Mouse (Mus musculus): ENCODE measurements around the gene Scamp4. TPM values are rescaled to one million over a fixed set of nuclear protein-coding genes. Genes with fewer than 3 reads are reported as not detected.

Scamp4 gene
- total and polyA plus RNA-seq, 3 experiments: 18.5 to 89.9 (median 33.2) TPM

GRCm38 (mm10) chr10:80623457-80624191, 21.0 kb downstream of the Scamp4 start (continued):
- TF ChIP-seq CHD2 (IDR thresholded peaks at IDR 0.05; ENCODE audit: low read length) (no peak; the same call in 1 of the 2 replicates), ZC3H11A (IDR thresholded peaks at IDR 0.05; ENCODE audit: low read depth, low read length) (no peak), MAZ (IDR thresholded peaks at IDR 0.05; ENCODE audit: low read depth, low read length) (peak; percentile 91; the same call in 1 of the 2 replicates), POLR2A (IDR thresholded peaks at IDR 0.05; ENCODE audit: low read depth, low read length) (0 out of 2 replicates have a peak, but pooled peaks have one; percentile 41), CTCF (conservative IDR thresholded peaks at IDR 0.05 in 1 of 2, IDR thresholded peaks at IDR 0.05 in 1 of 2; ENCODE audit: low read depth in 2 of 2, low read length in 2 of 2) (0 out of 4 replicates have a peak, but pooled peaks of 1 of the 2 experiments have one; percentile 13), POLR2AphosphoS2 (IDR thresholded peaks at IDR 0.05; ENCODE audit: low read depth, low read length) (peak; percentile 38; the same call in 1 of the 2 replicates), HCFC1 (IDR thresholded peaks at IDR 0.05; ENCODE audit: low read depth, low read length) (peak; percentile 52), MAX (IDR thresholded peaks at IDR 0.05; ENCODE audit: low read length) (no peak; the same call in 1 of the 2 replicates), ETS1 (conservative IDR thresholded peaks at IDR 0.05; ENCODE audit: low read depth, low read length) (no peak), MAFK (IDR thresholded peaks at IDR 0.05; ENCODE audit: insufficient replicate concordance, low read length) (no peak), RAD21 (IDR thresholded peaks at IDR 0.05; ENCODE audit: low read depth, low read length) (no peak), KAT2A (IDR thresholded peaks at IDR 0.05; ENCODE audit: insufficient replicate concordance, low read length) (no peak), USF2 (conservative IDR thresholded peaks at IDR 0.05; ENCODE audit: low read depth, low read length) (no peak), ZNF384 (IDR thresholded peaks at IDR 0.05; ENCODE audit: low read depth, low read length) (no peak), NRF1 (IDR thresholded peaks at IDR 0.05; ENCODE audit: low read depth, low read length) (peak; percentile 36; the same call in 1 of the 2 replicates), ZMIZ1 (IDR thresholded peaks at IDR 0.05; ENCODE audit: low read depth, low read length) (0 out of 2 replicates have a peak, but pooled peaks have one; percentile 0), GABPA (IDR thresholded peaks at IDR 0.05; ENCODE audit: insufficient replicate concordance, low read depth, low read length) (no peak), SMC3 (IDR thresholded peaks at IDR 0.05; ENCODE audit: low read depth, low read length) (no peak), TBP (conservative IDR thresholded peaks at IDR 0.05; ENCODE audit: low read depth, low read length) (no peak), E2F4 (IDR thresholded peaks at IDR 0.05; ENCODE audit: insufficient replicate concordance, low read depth, low read length) (no peak)

- in situ Hi-C loops (cut with MboI; ENCODE audit: low pct_ligation_motif_present, low pct_unique_long_range_greater_than_20kb, low sequenced_read_pairs): no loop called here
- dilution Hi-C loops (cut with MboI; ENCODE audit: extremely low pct_ligation_motif_present, extremely low pct_unique_long_range_greater_than_20kb, low sequenced_read_pairs): no loop called here
- Histone ChIP-seq H3K4me3 (replicated peaks in 1 of 3; ENCODE audit: low read depth in 2 of 3, low read length in 2 of 3, poor library complexity in 1 of 3) (no peak overlapping the region), H3K36me3 (replicated peaks in 1 of 2; ENCODE audit: control insufficient read depth in 1 of 2, insufficient read depth in 1 of 2, low read length in 1 of 2) (peaks cover 10 to 62% of the 10 kb centered on the region in 2 experiments), H3K4me1 (ENCODE audit: control insufficient read depth in 1 of 2, insufficient read depth in 2 of 2) (peaks cover 33 to 54% of the 10 kb centered on the region in 2 experiments), H3K9ac (ENCODE audit: insufficient read depth, low read depth) (no peak overlapping the region), H3K79me2 (replicated peaks; ENCODE audit: control insufficient read depth, extremely low read depth, insufficient read depth, poor library complexity, severe bottlenecking) (peaks cover 33% of the 10 kb centered on the region), H3K27me3 (replicated peaks) (no peaks in the 10 kb centered on the region), H3K4me2 (ENCODE audit: insufficient read depth, low read depth, poor library complexity, severe bottlenecking) (no peak overlapping the region), H3K27ac (ENCODE audit: insufficient read depth, low read depth) (no peak overlapping the region), H3K9me3 (replicated peaks; ENCODE audit: low read length) (no peaks in the 10 kb centered on the region)
- no peak for DNase-seq (ENCODE audit: extremely low read depth)
- TF ChIP-seq PAX5 (IDR thresholded peaks at IDR 0.05; ENCODE audit: low read length) (no peak), MYC (IDR thresholded peaks at IDR 0.05; ENCODE audit: low read depth, low read length) (no peak), NELFE (IDR thresholded peaks at IDR 0.05; ENCODE audit: low read depth, low read length) (no peak), USF2 (conservative IDR thresholded peaks at IDR 0.05; ENCODE audit: low read depth, low read length) (no peak), SMC3 (IDR thresholded peaks at IDR 0.05; ENCODE audit: low read depth, low read length) (no peak), RAD21 (IDR thresholded peaks at IDR 0.05; ENCODE audit: low read depth, low read length) (no peak), MAFK (IDR thresholded peaks at IDR 0.05; ENCODE audit: insufficient replicate concordance, low read length) (no peak), MEF2A (IDR thresholded peaks at IDR 0.05; ENCODE audit: borderline replicate concordance, low read depth, low read length) (no peak)
These were observed 23.1 kb downstream of the Scamp4 start for GRCm38 (mm10) chr10:80625764-80626163.
